Mouse (Mus musculus): ENCODE results near the gene Pole4. TPM values are rescaled to one million over a fixed set of nuclear protein-coding genes. Genes with fewer than 3 reads are reported as not detected.
"Not testable (repeated sequence)": the region's sequence is repeated elsewhere in the genome, so short reads cannot be mapped to it uniquely, and the experiment has no call there.

Pole4 gene
- polyA plus RNA-seq, 1 experiment from 2014 or later = 110 TPM

- Histone ChIP-seq H3K27ac (peak overlapping the region; percentile 14), H3K9me3 (no peaks in the 10 kb centered on the region), H3K36me3 (no peaks in the 10 kb centered on the region), H3K27me3 (no peaks in the 10 kb centered on the region), H3K4me1 (peaks cover 11% of the 10 kb centered on the region; the same call in 1 of the 2 replicates), H3K4me3 (no peak overlapping the region), H3K4me2 (no peak overlapping the region), H3K9ac (no peak overlapping the region)
- peak; percentile 45; the same call in 1 of the 2 replicates for ATAC-seq (ENCODE audit: borderline replicate concordance, extremely low read depth, low FRiP score, low TSS enrichment)
- WGBS = 11% methylated on average over 3 of the region's 3 CpGs
These were observed 9.1 kb upstream of the Pole4 start for GRCm38 (mm10) chr6:82714243-82714642.

GRCm38 (mm10) chr6:82707742-82708141 lies 2.6 kb upstream of the Pole4 start:
- no peak overlapping the region for H3K27ac ChIP-seq
- 73% methylated on average over 3 of the region's 3 CpGs for WGBS
- ATAC-seq (ENCODE audit: borderline replicate concordance, extremely low read depth, low FRiP score, low TSS enrichment) = no peak
- no peaks in the 10 kb centered on the region for H3K27me3 ChIP-seq
- H3K9ac ChIP-seq = no peak overlapping the region
- no peaks in the 10 kb centered on the region for H3K36me3 ChIP-seq
- no peaks in the 10 kb centered on the region for H3K4me1 ChIP-seq
- no peak overlapping the region for H3K4me2 ChIP-seq
- H3K9me3 ChIP-seq = no peaks in the 10 kb centered on the region
- no peak overlapping the region for H3K4me3 ChIP-seq

GRCm38 (mm10) chr6:82707241-82707640 lies 2.1 kb upstream of the Pole4 start:
- no peak for ATAC-seq (ENCODE audit: borderline replicate concordance, extremely low read depth, low FRiP score, low TSS enrichment)
- no peaks in the 10 kb centered on the region for H3K27me3 ChIP-seq
- no peak overlapping the region for H3K27ac ChIP-seq
- H3K4me3 ChIP-seq = no peak overlapping the region
- no peaks in the 10 kb centered on the region for H3K4me1 ChIP-seq
- no peaks in the 10 kb centered on the region for H3K36me3 ChIP-seq
- no peaks in the 10 kb centered on the region for H3K9me3 ChIP-seq
- H3K4me2 ChIP-seq = no peak overlapping the region
- 82% methylated on average over 10 of the region's 10 CpGs for WGBS
- H3K9ac ChIP-seq = no peak overlapping the region

- Histone ChIP-seq H3K27ac (no peak overlapping the region), H3K27me3 (no peaks in the 10 kb centered on the region), H3K9ac (no peak overlapping the region), H3K4me1 (no peaks in the 10 kb centered on the region), H3K9me3 (no peaks in the 10 kb centered on the region), H3K4me2 (no peak overlapping the region), H3K36me3 (no peaks in the 10 kb centered on the region), H3K4me3 (no peak overlapping the region)
- no peak for ATAC-seq (ENCODE audit: borderline replicate concordance, extremely low read depth, low FRiP score, low TSS enrichment)
- WGBS = 81% methylated on average over 3 of the region's 3 CpGs
These were observed 1.5 kb downstream of the Pole4 start for GRCm38 (mm10) chr6:82703710-82704109.

- Histone ChIP-seq H3K9ac (no peak overlapping the region), H3K9me3 (no peaks in the 10 kb centered on the region), H3K27ac (no peak overlapping the region), H3K4me1 (no peaks in the 10 kb centered on the region), H3K4me2 (no peak overlapping the region), H3K4me3 (no peak overlapping the region), H3K27me3 (no peaks in the 10 kb centered on the region), H3K36me3 (no peaks in the 10 kb centered on the region)
- 28% methylated on average over 16 of the region's 16 CpGs for WGBS
- ATAC-seq (ENCODE audit: borderline replicate concordance, extremely low read depth, low FRiP score, low TSS enrichment) = peak; percentile 67; the same call in 1 of the 2 replicates
These were observed 2.6 kb downstream of the Pole4 start for GRCm38 (mm10) chr6:82702593-82703017.

- 59% methylated on average over 6 of the region's 6 CpGs for WGBS
- Histone ChIP-seq H3K9ac (no peak overlapping the region), H3K36me3 (no peaks in the 10 kb centered on the region)
These were observed 3.9 kb downstream of the Pole4 start for GRCm38 (mm10) chr6:82701296-82701695.

GRCm38 (mm10) chr6:82699831-82700230 lies 5.3 kb downstream of the Pole4 start:
- no peak for ATAC-seq (ENCODE audit: borderline replicate concordance, extremely low read depth, low FRiP score, low TSS enrichment)
- Histone ChIP-seq H3K27ac (no peak overlapping the region), H3K4me3 (no peak overlapping the region), H3K4me1 (no peaks in the 10 kb centered on the region), H3K36me3 (no peaks in the 10 kb centered on the region), H3K4me2 (no peak overlapping the region), H3K9me3 (no peaks in the 10 kb centered on the region), H3K9ac (no peak overlapping the region), H3K27me3 (no peaks in the 10 kb centered on the region)
- WGBS = 42% methylated on average over 5 of the region's 5 CpGs

More at GRCm38 (mm10) chr6:82701296-82701695, 3.9 kb downstream of the Pole4 start:
- H3K4me3 ChIP-seq = no peak overlapping the region
- H3K9me3 ChIP-seq = no peaks in the 10 kb centered on the region
- no peak overlapping the region for H3K27ac ChIP-seq
- H3K4me1 ChIP-seq = no peaks in the 10 kb centered on the region
- ATAC-seq (ENCODE audit: borderline replicate concordance, extremely low read depth, low FRiP score, low TSS enrichment) = no peak
- H3K27me3 ChIP-seq = no peaks in the 10 kb centered on the region
- no peak overlapping the region for H3K4me2 ChIP-seq

GRCm38 (mm10) chr6:82696736-82697135 lies 8.4 kb downstream of the Pole4 start:
- 81% methylated on average over 3 of the region's 3 CpGs for WGBS

GRCm38 (mm10) chr6:82694668-82695067 lies 10.5 kb downstream of the Pole4 start:
- no peaks in the 10 kb centered on the region for H3K36me3 ChIP-seq

More at GRCm38 (mm10) chr6:82696736-82697135, 8.4 kb downstream of the Pole4 start:
- no peak overlapping the region for H3K4me3 ChIP-seq
- no peak overlapping the region for H3K27ac ChIP-seq
- H3K9ac ChIP-seq = no peak overlapping the region
- no peak for ATAC-seq (ENCODE audit: borderline replicate concordance, extremely low read depth, low FRiP score, low TSS enrichment)
- H3K4me1 ChIP-seq = no peaks in the 10 kb centered on the region
- no peaks in the 10 kb centered on the region for H3K36me3 ChIP-seq
- no peak overlapping the region for H3K4me2 ChIP-seq
- no peaks in the 10 kb centered on the region for H3K9me3 ChIP-seq
- no peaks in the 10 kb centered on the region for H3K27me3 ChIP-seq

GRCm38 (mm10) chr6:82689474-82689873 lies 15.7 kb downstream of the Pole4 start:
- Histone ChIP-seq H3K27me3 (no peaks in the 10 kb centered on the region), H3K4me3 (no peak overlapping the region), H3K9ac (no peak overlapping the region), H3K36me3 (no peaks in the 10 kb centered on the region), H3K9me3 (no peaks in the 10 kb centered on the region), H3K4me1 (no peaks in the 10 kb centered on the region), H3K4me2 (no peak overlapping the region), H3K27ac (no peak overlapping the region)
- 75% methylated on average over 4 of the region's 4 CpGs for WGBS
- no peak for ATAC-seq (ENCODE audit: borderline replicate concordance, extremely low read depth, low FRiP score, low TSS enrichment)

More at GRCm38 (mm10) chr6:82694668-82695067, 10.5 kb downstream of the Pole4 start:
- 50% methylated on average over 13 of the region's 13 CpGs for WGBS
- no peaks in the 10 kb centered on the region for H3K4me1 ChIP-seq
- no peak overlapping the region for H3K4me3 ChIP-seq
- no peak overlapping the region for H3K27ac ChIP-seq
- no peaks in the 10 kb centered on the region for H3K27me3 ChIP-seq
- no peak overlapping the region for H3K9ac ChIP-seq
- H3K4me2 ChIP-seq = no peak overlapping the region
- no peak for ATAC-seq (ENCODE audit: borderline replicate concordance, extremely low read depth, low FRiP score, low TSS enrichment)
- H3K9me3 ChIP-seq = no peaks in the 10 kb centered on the region

- ATAC-seq (ENCODE audit: borderline replicate concordance, extremely low read depth, low FRiP score, low TSS enrichment); H3K9ac ChIP-seq; H3K27ac ChIP-seq; H3K4me2 ChIP-seq; H3K27me3 ChIP-seq; H3K4me1 ChIP-seq; H3K4me3 ChIP-seq; H3K9me3 ChIP-seq; H3K36me3 ChIP-seq: not testable (repeated sequence)
- WGBS = 61% methylated on average over 5 of the region's 5 CpGs
These were observed 16.6 kb downstream of the Pole4 start for GRCm38 (mm10) chr6:82688586-82688985.

GRCm38 (mm10) chr6:82684136-82684535 lies 21.0 kb downstream of the Pole4 start:
- no peaks in the 10 kb centered on the region for H3K36me3 ChIP-seq
- no peak overlapping the region for H3K27ac ChIP-seq
- no peak overlapping the region for H3K4me3 ChIP-seq
- no peak overlapping the region for H3K9ac ChIP-seq
- no peaks in the 10 kb centered on the region for H3K27me3 ChIP-seq
- no peaks in the 10 kb centered on the region for H3K9me3 ChIP-seq
- no peak for ATAC-seq (ENCODE audit: borderline replicate concordance, extremely low read depth, low FRiP score, low TSS enrichment)
- H3K4me1 ChIP-seq = no peaks in the 10 kb centered on the region
- H3K4me2 ChIP-seq = no peak overlapping the region

- not testable (repeated sequence) for H3K9ac ChIP-seq; H3K4me1 ChIP-seq; H3K27me3 ChIP-seq; H3K4me2 ChIP-seq; H3K4me3 ChIP-seq; ATAC-seq (ENCODE audit: borderline replicate concordance, extremely low read depth, low FRiP score, low TSS enrichment); H3K27ac ChIP-seq; H3K36me3 ChIP-seq; H3K9me3 ChIP-seq
- WGBS = 71% methylated on average over 2 of the region's 2 CpGs
These were observed 25.9 kb downstream of the Pole4 start for GRCm38 (mm10) chr6:82679286-82679685.

Measured in lung, embryonic 15.5 days (tissue).